Mouse (Mus musculus) gastrocnemius, adult 18-20 months (tissue): ENCODE data around the gene Zbtb7a. TPM values are rescaled to one million over a fixed set of nuclear protein-coding genes. Genes with fewer than 3 reads are reported as not detected.

ENCODE experiments used
- DNase-seq: peaks from one replicate; pipeline ENCODE4 v3.0.0; 2021; ENCODE audit warnings: low spot score
- microRNA-seq: library from miRNA; unstranded; fragments of <30 nt; microRNA quantifications from one replicate; pipeline ENCODE4 v1.2.0, GENCODE M21; 2021
- total RNA-seq, 2 experiments: library from RNA; stranded (reverse); gene quantifications; 2 replicates each; pipeline ENCODE4 v1.2.3; 2021

Gene Zbtb7a
- total RNA-seq, 2 experiments from 2014 or later, result 22.1 to 24.5 TPM

GRCm38 (mm10) chr10:81190236-81190911, 55.4 kb downstream of the Zbtb7a start:
- DNase-seq, result no peak

- no peak for DNase-seq
These were observed 55.9 kb downstream of the Zbtb7a start for GRCm38 (mm10) chr10:81190912-81191321.

GRCm38 (mm10) chr10:81191342-81191982, 56.4 kb downstream of the Zbtb7a start:
- no peak for DNase-seq

- peak; percentile 81 for DNase-seq
These were observed 57.4 kb downstream of the Zbtb7a start for GRCm38 (mm10) chr10:81192270-81192967.

GRCm38 (mm10) chr10:81192968-81193501, 58.0 kb downstream of the Zbtb7a start:
- peak; percentile 64 for DNase-seq

GRCm38 (mm10) chr10:81193991-81194774, 59.2 kb downstream of the Zbtb7a start:
- peak; percentile 85 for DNase-seq

GRCm38 (mm10) chr10:81195300-81195699, 60.3 kb downstream of the Zbtb7a start:
- DNase-seq, result peak; percentile 81

- DNase-seq, result peak; percentile 65
These were observed 61.5 kb downstream of the Zbtb7a start for GRCm38 (mm10) chr10:81196470-81197065.

- DNase-seq, result peak; percentile 68
These were observed 62.3 kb downstream of the Zbtb7a start for GRCm38 (mm10) chr10:81197305-81197704.

GRCm38 (mm10) chr10:81198230-81198629, 63.2 kb downstream of the Zbtb7a start:
- DNase-seq, result peak; percentile 71

GRCm38 (mm10) chr10:81198990-81199389, 64.0 kb downstream of the Zbtb7a start:
- no peak for DNase-seq

GRCm38 (mm10) chr10:81200141-81200540, 65.1 kb downstream of the Zbtb7a start:
- DNase-seq, result no peak

GRCm38 (mm10) chr10:81200605-81201287, 65.7 kb downstream of the Zbtb7a start:
- DNase-seq, result no peak

GRCm38 (mm10) chr10:81201807-81202758, 67.1 kb downstream of the Zbtb7a start, which contains the start of gene Nmrk2:
Gene Nmrk2, minus strand, starts transcription at chr10:81202051.
- peak; percentile 83 for DNase-seq

Small RNAs within 50 kb of the gene (microRNA-seq; reads per million reads assigned to microRNA genes)
- gene Mir5615-1, result not detected
- not detected for gene Mir5615-2

Other genes with a start within 250 kb of the Zbtb7a start
- gene Timm13, start 234.3 kb upstream of the Zbtb7a start, total RNA-seq, result 100 to 1,000 TPM; 109 to 127 TPM
- 1 to 10 TPM; 2.7 to 3.2 TPM for gene Lmnb2, start 217.0 kb upstream of the Zbtb7a start, total RNA-seq
- 10 to 100 TPM; 17.3 to 25.0 TPM for gene Gadd45b, start 205.1 kb upstream of the Zbtb7a start, total RNA-seq
- gene Gng7, start 120.3 kb upstream of the Zbtb7a start, total RNA-seq, result 1 to 10 TPM; 2.3 to 2.5 TPM
- gene Diras1, start 109.6 kb upstream of the Zbtb7a start, total RNA-seq, result under 1 TPM in 1 of 2 experiments, not detected in 1; 0.07 TPM
- 10 to 100 TPM; 13.7 TPM for gene Slc39a3, start 97.8 kb upstream of the Zbtb7a start, total RNA-seq
- 100 to 1,000 TPM; 101 to 103 TPM for gene Sgta, start 75.0 kb upstream of the Zbtb7a start, total RNA-seq
- 10 to 100 TPM; 21.1 to 26.0 TPM for gene Thop1, start 65.2 kb upstream of the Zbtb7a start, total RNA-seq
- gene Creb3l3, start 36.3 kb upstream of the Zbtb7a start, total RNA-seq, result under 1 TPM in 1 of 2 experiments, not detected in 1; 0.09 TPM
- 100 to 1,000 TPM; 173 to 189 TPM for gene Map2k2, start 29.3 kb upstream of the Zbtb7a start, total RNA-seq
- 10 to 100 TPM; 15.3 to 17.1 TPM for gene Pias4, start 32.7 kb downstream of the Zbtb7a start, total RNA-seq
- gene Eef2, start 41.4 kb downstream of the Zbtb7a start, total RNA-seq, result 1,000 to 10,000 TPM; 1,320 to 1,335 TPM
- gene Dapk3, start 47.8 kb downstream of the Zbtb7a start, total RNA-seq, result 10 to 100 TPM; 25.5 to 28.4 TPM
- not detected for gene 4930442H23Rik, start 48.6 kb downstream of the Zbtb7a start, total RNA-seq
- gene Nmrk2, start 66.8 kb downstream of the Zbtb7a start, total RNA-seq, result 100 to 1,000 TPM in 1 of 2 experiments, 10 to 100 TPM in 1; 59.9 to 118 TPM
- gene Atcay, start 95.6 kb downstream of the Zbtb7a start, total RNA-seq, result not detected
- 1 to 10 TPM; 1.9 to 2.7 TPM for gene Zfr2, start 97.9 kb downstream of the Zbtb7a start, total RNA-seq
- gene Matk, start 117.7 kb downstream of the Zbtb7a start, total RNA-seq, result not detected
- 100 to 1,000 TPM; 106 to 116 TPM for gene Mrpl54, start 131.7 kb downstream of the Zbtb7a start, total RNA-seq
- 100 to 1,000 TPM; 102 to 105 TPM for gene Apba3, start 131.7 kb downstream of the Zbtb7a start, total RNA-seq
- gene Tjp3, start 156.4 kb downstream of the Zbtb7a start, total RNA-seq, result not detected
- 10 to 100 TPM; 19.7 to 20.4 TPM for gene Pip5k1c, start 157.7 kb downstream of the Zbtb7a start, total RNA-seq
- 10 to 100 TPM; 10.1 to 10.9 TPM for gene Cactin, start 185.9 kb downstream of the Zbtb7a start, total RNA-seq
- under 1 TPM; 0.16 to 0.55 TPM for gene Tbxa2r, start 193.5 kb downstream of the Zbtb7a start, total RNA-seq
- gene Gipc3, start 208.0 kb downstream of the Zbtb7a start, total RNA-seq, result 1 to 10 TPM in 1 of 2 experiments, under 1 TPM in 1; 0.39 to 1.4 TPM
- 10 to 100 TPM; 14.7 to 19.6 TPM for gene Hmg20b, start 215.3 kb downstream of the Zbtb7a start, total RNA-seq
- 1 to 10 TPM; 2.3 to 2.8 TPM for gene Mfsd12, start 222.3 kb downstream of the Zbtb7a start, total RNA-seq
- under 1 TPM; 0.23 to 0.66 TPM for gene 4930404N11Rik, start 230.6 kb downstream of the Zbtb7a start, total RNA-seq
- gene Fzr1, start 243.3 kb downstream of the Zbtb7a start, total RNA-seq, result 10 to 100 TPM; 15.3 to 15.4 TPM
- gene Dohh, start 249.2 kb downstream of the Zbtb7a start, total RNA-seq, result 10 to 100 TPM; 41.1 to 44.1 TPM
- gene Gm48551, start 249.2 kb downstream of the Zbtb7a start, total RNA-seq, result under 1 TPM; 0.57 to 0.97 TPM